Mouse (Mus musculus): Measurements from ENCODE around the gene Adprh. TPM values are rescaled to one million over a fixed set of nuclear protein-coding genes. Genes with fewer than 3 reads are reported as not detected.
"Not testable (repeated sequence)": the region's sequence is repeated elsewhere in the genome, so short reads cannot be mapped to it uniquely, and the experiment has no call there.

The Adprh gene
- 93.2 and 102 TPM in 2 replicates for polyA plus RNA-seq (2015; fragmentation: Nextera tagmentation; extraction: Ambion mirVana)

GRCm38 (mm10) chr16:38452442-38453202, at the start of gene Adprh:
Gene Adprh, minus strand, starts transcription at chr16:38452703.
- Histone ChIP-seq H3K4me1 (peaks cover 15% of the 10 kb centered on the region), H3K9ac (peak within 1 kb of the TSS; percentile 85), H3K36me3 (peaks cover 30% of the 10 kb centered on the region), H3K27me3 (no peaks in the 10 kb centered on the region), H3K4me2 (peak within 1 kb of the TSS; percentile 67), H3K27ac (peak within 1 kb of the TSS; percentile 95), H3K9me3 (replicated peaks) (no peaks in the 10 kb centered on the region), H3K4me3 (replicated peaks) (peak within 1 kb of the TSS; percentile 75)
- peak; percentile 97 for ATAC-seq (replicated peaks; ENCODE audit: low FRiP score)
- under 1% methylated on average over 60 of the region's 61 CpGs for WGBS

GRCm38 (mm10) chr16:38496604-38497140, 44.2 kb upstream of the Adprh start:
- WGBS = 74% methylated on average over 7 of the region's 7 CpGs
- no peak overlapping the region for H3K4me3 ChIP-seq (replicated peaks)
- H3K4me1 ChIP-seq = no peaks in the 10 kb centered on the region
- H3K27me3 ChIP-seq = no peaks in the 10 kb centered on the region
- peaks cover 44% of the 10 kb centered on the region for H3K36me3 ChIP-seq
- H3K9me3 ChIP-seq (replicated peaks) = no peaks in the 10 kb centered on the region
- no peak overlapping the region for H3K4me2 ChIP-seq
- ATAC-seq (replicated peaks; ENCODE audit: low FRiP score) = peak; percentile 56
- H3K27ac ChIP-seq = no peak overlapping the region
- no peak overlapping the region for H3K9ac ChIP-seq

- WGBS = 86% methylated on average over 10 of the region's 10 CpGs
- no peak overlapping the region for H3K4me3 ChIP-seq (replicated peaks)
- no peaks in the 10 kb centered on the region for H3K27me3 ChIP-seq
- H3K27ac ChIP-seq = no peak overlapping the region
- no peak overlapping the region for H3K9ac ChIP-seq
- no peaks in the 10 kb centered on the region for H3K9me3 ChIP-seq (replicated peaks)
- H3K4me2 ChIP-seq = no peak overlapping the region
- H3K4me1 ChIP-seq = peaks cover 3% of the 10 kb centered on the region; the same call in 1 of the 2 replicates
- H3K36me3 ChIP-seq = peaks cover 24% of the 10 kb centered on the region
- no peak for ATAC-seq (replicated peaks; ENCODE audit: low FRiP score)
These were observed 41.4 kb upstream of the Adprh start for GRCm38 (mm10) chr16:38493890-38494289.

GRCm38 (mm10) chr16:38492551-38492950, 40.0 kb upstream of the Adprh start:
- ATAC-seq (replicated peaks; ENCODE audit: low FRiP score) = no peak
- Histone ChIP-seq H3K9me3 (replicated peaks) (no peaks in the 10 kb centered on the region), H3K36me3 (peaks cover 11% of the 10 kb centered on the region), H3K4me3 (replicated peaks) (no peak overlapping the region), H3K27ac (no peak overlapping the region), H3K4me2 (no peak overlapping the region), H3K4me1 (peaks cover 3% of the 10 kb centered on the region; the same call in 1 of the 2 replicates), H3K27me3 (no peaks in the 10 kb centered on the region), H3K9ac (no peak overlapping the region)
- WGBS = 85% methylated on average over 3 of the region's 3 CpGs

- H3K4me3 ChIP-seq (replicated peaks) = peak overlapping the region; percentile 37
- ATAC-seq (replicated peaks; ENCODE audit: low FRiP score) = peak; percentile 54
- peak overlapping the region; percentile 71 for H3K4me2 ChIP-seq
- H3K27me3 ChIP-seq = peaks cover 36% of the 10 kb centered on the region
- no peak overlapping the region for H3K9ac ChIP-seq
- no peaks in the 10 kb centered on the region for H3K36me3 ChIP-seq
- 28% methylated on average over 42 of the region's 42 CpGs for WGBS
- no peaks in the 10 kb centered on the region for H3K9me3 ChIP-seq (replicated peaks)
- peaks cover 14% of the 10 kb centered on the region for H3K4me1 ChIP-seq
- no peak overlapping the region for H3K27ac ChIP-seq
These were observed 31.2 kb upstream of the Adprh start for GRCm38 (mm10) chr16:38483582-38484309.

GRCm38 (mm10) chr16:38482780-38483562, 30.5 kb upstream of the Adprh start:
- Histone ChIP-seq H3K27ac (no peak overlapping the region), H3K4me3 (replicated peaks) (peak overlapping the region; percentile 37), H3K4me1 (peaks cover 14% of the 10 kb centered on the region), H3K27me3 (peaks cover 36% of the 10 kb centered on the region), H3K36me3 (no peaks in the 10 kb centered on the region), H3K9ac (no peak overlapping the region), H3K4me2 (peak overlapping the region; percentile 71), H3K9me3 (replicated peaks) (no peaks in the 10 kb centered on the region)
- peak; percentile 22; the same call in 1 of the 2 replicates for ATAC-seq (replicated peaks; ENCODE audit: low FRiP score)
- WGBS = 19% methylated on average over 32 of the region's 32 CpGs

- Histone ChIP-seq H3K4me1 (peaks cover 25% of the 10 kb centered on the region), H3K4me3 (replicated peaks) (no peak overlapping the region), H3K36me3 (no peaks in the 10 kb centered on the region), H3K27ac (no peak overlapping the region), H3K9ac (no peak overlapping the region), H3K9me3 (replicated peaks) (no peaks in the 10 kb centered on the region), H3K27me3 (peaks cover 36% of the 10 kb centered on the region), H3K4me2 (no peak overlapping the region)
- 79% methylated on average over 4 of the region's 4 CpGs for WGBS
- ATAC-seq (replicated peaks; ENCODE audit: low FRiP score) = no peak
These were observed 28.8 kb upstream of the Adprh start for GRCm38 (mm10) chr16:38481327-38481726.

GRCm38 (mm10) chr16:38478296-38478695, 25.8 kb upstream of the Adprh start:
- no peak overlapping the region for H3K27ac ChIP-seq
- no peak for ATAC-seq (replicated peaks; ENCODE audit: low FRiP score)
- H3K9me3 ChIP-seq (replicated peaks) = no peaks in the 10 kb centered on the region
- H3K36me3 ChIP-seq = no peaks in the 10 kb centered on the region
- H3K4me2 ChIP-seq = no peak overlapping the region
- H3K9ac ChIP-seq = no peak overlapping the region
- no peak overlapping the region for H3K4me3 ChIP-seq (replicated peaks)
- 94% methylated on average over 3 of the region's 3 CpGs for WGBS
- H3K27me3 ChIP-seq = peaks cover 25% of the 10 kb centered on the region
- peaks cover 18% of the 10 kb centered on the region for H3K4me1 ChIP-seq

GRCm38 (mm10) chr16:38477241-38477608, 24.7 kb upstream of the Adprh start:
- H3K9me3 ChIP-seq (replicated peaks); H3K27ac ChIP-seq; ATAC-seq (replicated peaks; ENCODE audit: low FRiP score); H3K36me3 ChIP-seq: not testable (repeated sequence)
- H3K4me2 ChIP-seq = peak overlapping the region; percentile 77
- H3K4me1 ChIP-seq = peaks cover 14% of the 10 kb centered on the region
- 0 out of 2 replicates have a peak overlapping the region, but pooled peaks have one; percentile 39 for H3K9ac ChIP-seq
- WGBS = 30% methylated on average over 14 of the region's 14 CpGs
- H3K27me3 ChIP-seq = peaks cover 14% of the 10 kb centered on the region
- peak overlapping the region; percentile 44 for H3K4me3 ChIP-seq (replicated peaks)

- 9% methylated on average over 34 of the region's 34 CpGs for WGBS
- Histone ChIP-seq H3K27ac (peak overlapping the region; percentile 66), H3K4me2 (peak overlapping the region; percentile 77), H3K27me3 (peaks cover 8% of the 10 kb centered on the region), H3K9ac (peak overlapping the region; percentile 39), H3K36me3 (no peaks in the 10 kb centered on the region), H3K4me3 (replicated peaks) (peak overlapping the region; percentile 44), H3K9me3 (replicated peaks) (no peaks in the 10 kb centered on the region), H3K4me1 (peaks cover 14% of the 10 kb centered on the region)
- peak; percentile 50 for ATAC-seq (replicated peaks; ENCODE audit: low FRiP score)
These were observed 24.1 kb upstream of the Adprh start for GRCm38 (mm10) chr16:38476312-38477240.
